Comparison of ENCODE assay signal across 10 mouse cellular contexts in genomic region chr5:86410815-86411214, GRCm38 (mm10). TPM values are rescaled to one million over a fixed set of nuclear protein-coding genes. Genes with fewer than 3 reads are reported as not detected.
A peak's percentile ranks its signal among the peaks of the same experiment; 100 is the strongest.
DNase-seq lines count a peak whose midpoint lies in the region; ATAC-seq and TF ChIP-seq lines count a peak whose summit lies in the region.
"Had no signal": no experiment of that assay in that cellular context is flagged by ENCODE, and none has a peak within 500 bp of the region (broad histone marks: within the 10 kb centered on the region; RNA-seq: fewer than 3 reads in every experiment).

No protein-coding gene starts in this region.

- no peak overlapping the region for H3K4me3 ChIP-seq in heart, postnatal 0 days (ENCODE audit: low read depth, low read length)
- H3K4me3 ChIP-seq in midbrain, embryonic 12.5 days = no peak overlapping the region
- H3K4me3 ChIP-seq in midbrain, embryonic 16.5 days (ENCODE audit: low read depth, low read length) = no peak overlapping the region
- no peak overlapping the region for H3K4me3 ChIP-seq in intestine, embryonic 16.5 days (ENCODE audit: low read length)
- H3K4me3 ChIP-seq: hindbrain, embryonic 15.5 days; megakaryocyte, embryonic 14.5 days had no signal

- no peak overlapping the region for H3K4me2 ChIP-seq in heart, postnatal 0 days (ENCODE audit: low read depth, low read length)
- H3K4me2 ChIP-seq in midbrain, embryonic 12.5 days (replicated peaks) = no peak overlapping the region
- H3K4me2 ChIP-seq in midbrain, embryonic 16.5 days (ENCODE audit: low read length) = no peak overlapping the region
- H3K4me2 ChIP-seq in intestine, embryonic 16.5 days (ENCODE audit: low read depth, low read length) = no peak overlapping the region
- H3K4me2 ChIP-seq: hindbrain, embryonic 15.5 days had no signal

- H3K27me3 ChIP-seq in heart, postnatal 0 days (ENCODE audit: control insufficient read depth, insufficient read depth, low read length) = no peaks in the 10 kb centered on the region
- H3K27me3 ChIP-seq in midbrain, embryonic 12.5 days = no peaks in the 10 kb centered on the region
- no peaks in the 10 kb centered on the region for H3K27me3 ChIP-seq in midbrain, embryonic 16.5 days (ENCODE audit: control insufficient read depth, insufficient read depth, low read depth, low read length)
- H3K27me3 ChIP-seq in intestine, embryonic 16.5 days (replicated peaks; ENCODE audit: control insufficient read depth, insufficient read depth, low read length) = no peaks in the 10 kb centered on the region
- H3K27me3 ChIP-seq: hindbrain, embryonic 15.5 days; megakaryocyte, embryonic 14.5 days had no signal

- H3K4me1 ChIP-seq in heart, postnatal 0 days (ENCODE audit: control insufficient read depth, insufficient read depth) = no peaks in the 10 kb centered on the region
- H3K4me1 ChIP-seq in midbrain, embryonic 12.5 days = no peaks in the 10 kb centered on the region
- H3K4me1 ChIP-seq in midbrain, embryonic 16.5 days (ENCODE audit: control insufficient read depth, insufficient read depth, low read length) = no peaks in the 10 kb centered on the region
- no peaks in the 10 kb centered on the region for H3K4me1 ChIP-seq in intestine, embryonic 16.5 days (ENCODE audit: control insufficient read depth, insufficient read depth, low read length)
- H3K4me1 ChIP-seq: hindbrain, embryonic 15.5 days; megakaryocyte, embryonic 14.5 days had no signal

- TF ChIP-seq CTCF in heart, postnatal 0 days (IDR thresholded peaks at IDR 0.05; ENCODE audit: low read depth) = peak; percentile 54

- H3K36me3 ChIP-seq in heart, postnatal 0 days (replicated peaks; ENCODE audit: control insufficient read depth, insufficient read depth, low read length) = no peaks in the 10 kb centered on the region
- no peaks in the 10 kb centered on the region for H3K36me3 ChIP-seq in midbrain, embryonic 12.5 days
- H3K36me3 ChIP-seq in midbrain, embryonic 16.5 days (ENCODE audit: control insufficient read depth, insufficient read depth, low read length) = no peaks in the 10 kb centered on the region
- no peaks in the 10 kb centered on the region for H3K36me3 ChIP-seq in intestine, embryonic 16.5 days (ENCODE audit: control insufficient read depth, insufficient read depth, low read length)
- H3K36me3 ChIP-seq: hindbrain, embryonic 15.5 days had no signal

- peak; percentile 38 for DNase-seq in heart, postnatal 0 days (ENCODE audit: low spot score)
- no peak for DNase-seq in heart, adult 11 months
- DNase-seq in adrenal gland, postnatal 14 days = peak; percentile 12
- no peak for DNase-seq in c-Kit-positive CD71-positive TER-119-positive erythroid progenitor cells, embryonic 14.5 days (ENCODE audit: low spot score)

- ATAC-seq in heart, postnatal 0 days (ENCODE audit: insufficient read depth, low read depth) = no peak
- ATAC-seq in midbrain, embryonic 12.5 days (ENCODE audit: low FRiP score, low read depth) = peak; percentile 38; the same call in 1 of the 2 replicates
- ATAC-seq in midbrain, embryonic 16.5 days = no peak
- peak; percentile 65 for ATAC-seq in megakaryocyte progenitor cell, adult 5-6 weeks (replicated peaks; ENCODE audit: poor library complexity)
- no peak for ATAC-seq in intestine, embryonic 16.5 days

- TF ChIP-seq EP300 in heart, postnatal 0 days (IDR thresholded peaks at IDR 0.05; ENCODE audit: low read depth) = no peak

- 17% methylated on average over 3 of the region's 3 CpGs for WGBS in heart, postnatal 0 days
- WGBS in midbrain, embryonic 12.5 days = 30% methylated on average over 3 of the region's 3 CpGs
- 18% methylated on average over 3 of the region's 3 CpGs for WGBS in midbrain, embryonic 16.5 days
- 22% methylated on average over 3 of the region's 3 CpGs for WGBS in intestine, embryonic 16.5 days

- H3K9ac ChIP-seq in heart, postnatal 0 days (replicated peaks; ENCODE audit: low read depth, low read length) = no peak overlapping the region
- no peak overlapping the region for H3K9ac ChIP-seq in midbrain, embryonic 12.5 days (replicated peaks)
- H3K9ac ChIP-seq in midbrain, embryonic 16.5 days (ENCODE audit: low read depth, low read length) = no peak overlapping the region
- H3K9ac ChIP-seq in intestine, embryonic 16.5 days (ENCODE audit: low read depth, low read length) = no peak overlapping the region
- H3K9ac ChIP-seq: hindbrain, embryonic 15.5 days had no signal

- H3K27ac ChIP-seq in heart, postnatal 0 days (ENCODE audit: low read depth) = no peak overlapping the region
- H3K27ac ChIP-seq in midbrain, embryonic 12.5 days (replicated peaks) = no peak overlapping the region
- H3K27ac ChIP-seq in midbrain, embryonic 16.5 days (ENCODE audit: low read length) = no peak overlapping the region
- no peak overlapping the region for H3K27ac ChIP-seq in intestine, embryonic 16.5 days (ENCODE audit: low read length)
- H3K27ac ChIP-seq: hindbrain, embryonic 15.5 days had no signal

- no peaks in the 10 kb centered on the region for H3K9me3 ChIP-seq in heart, postnatal 0 days (replicated peaks; ENCODE audit: control insufficient read depth, low read length)
- no peaks in the 10 kb centered on the region for H3K9me3 ChIP-seq in midbrain, embryonic 12.5 days
- no peaks in the 10 kb centered on the region for H3K9me3 ChIP-seq in midbrain, embryonic 16.5 days (replicated peaks; ENCODE audit: control insufficient read depth, low read length, poor library complexity, severe bottlenecking)
- H3K9me3 ChIP-seq in intestine, embryonic 16.5 days (ENCODE audit: control insufficient read depth, low read length) = no peaks in the 10 kb centered on the region
- H3K9me3 ChIP-seq: hindbrain, embryonic 15.5 days; megakaryocyte, embryonic 14.5 days had no signal

RNA-seq across cellular contexts. Expression of gene Tmprss11d, which starts 37.6 kb away (rescaled TPM):
- total RNA-seq in heart, postnatal 0 days (2014; rRNA removed; ENCODE audit: low replicate concordance) = not detected in 2 replicates
- not detected in 2 replicates for polyA plus RNA-seq in heart, postnatal 0 days (2015; fragmentation: Nextera tagmentation; extraction: Ambion mirVana)
- not detected in 2 replicates for polyA plus RNA-seq in midbrain, embryonic 12.5 days (2016; fragmentation: Nextera tagmentation; extraction: Ambion mirVana)
- polyA plus RNA-seq in midbrain, embryonic 16.5 days (2015; fragmentation: Nextera tagmentation; extraction: Ambion mirVana) = 0.08 and 0.10 TPM in 2 replicates
- total RNA-seq in adrenal gland, postnatal 14 days (2021) = not detected in 2 replicates
- not detected in 2 replicates for total RNA-seq in megakaryocyte progenitor cell, adult 5-6 weeks (2015)
- total RNA-seq in megakaryocyte progenitor cell, adult 5-6 weeks (2017) = not detected in 2 replicates
- polyA plus RNA-seq in intestine, embryonic 16.5 days (2015; fragmentation: Nextera tagmentation; extraction: Ambion mirVana) = not detected in 2 replicates
- polyA plus RNA-seq: hindbrain, embryonic 15.5 days had no signal

RNA-seq across cellular contexts. Expression of gene Tmprss11a, which starts 58.0 kb away (rescaled TPM):
- 0.11 TPM in 1 of 2 replicates, not detected in the other for total RNA-seq in heart, postnatal 0 days (2014; rRNA removed; ENCODE audit: low replicate concordance)
- polyA plus RNA-seq in heart, postnatal 0 days (2015; fragmentation: Nextera tagmentation; extraction: Ambion mirVana) = not detected in 2 replicates
- not detected in 2 replicates for polyA plus RNA-seq in midbrain, embryonic 12.5 days (2016; fragmentation: Nextera tagmentation; extraction: Ambion mirVana)
- not detected in 2 replicates for polyA plus RNA-seq in midbrain, embryonic 16.5 days (2015; fragmentation: Nextera tagmentation; extraction: Ambion mirVana)
- total RNA-seq in adrenal gland, postnatal 14 days (2021) = not detected in 2 replicates
- total RNA-seq in megakaryocyte progenitor cell, adult 5-6 weeks (2015) = not detected in 2 replicates
- not detected in 2 replicates for total RNA-seq in megakaryocyte progenitor cell, adult 5-6 weeks (2017)
- 0.12 and 0.29 TPM in 2 replicates for polyA plus RNA-seq in intestine, embryonic 16.5 days (2015; fragmentation: Nextera tagmentation; extraction: Ambion mirVana)
- polyA plus RNA-seq: hindbrain, embryonic 15.5 days had no signal

Comparison
In these comparisons a context has a peak if more than half of its experiments do, and no peak if none do; other contexts are left out.
1. ATAC-seq: peak in midbrain, embryonic 12.5 days (single experiment) and megakaryocyte progenitor cell, adult 5-6 weeks (single experiment); none in heart, postnatal 0 days (single experiment), midbrain, embryonic 16.5 days (single experiment) and intestine, embryonic 16.5 days (single experiment).
2. DNase-seq: peak in heart, postnatal 0 days (single experiment) and adrenal gland, postnatal 14 days (single experiment); none in heart, adult 11 months (single experiment) and c-Kit-positive CD71-positive TER-119-positive erythroid progenitor cells, embryonic 14.5 days (single experiment).